Mouse (Mus musculus): ENCODE data around the gene Uqcc3. TPM values are rescaled to one million over a fixed set of nuclear protein-coding genes. Genes with fewer than 3 reads are reported as not detected.
"Not testable (repeated sequence)": the region's sequence is repeated elsewhere in the genome, so short reads cannot be mapped to it uniquely, and the experiment has no call there.

Uqcc3 gene
- total RNA-seq, 1 experiment from 2014 or later, result 59.9 TPM

DNA sequence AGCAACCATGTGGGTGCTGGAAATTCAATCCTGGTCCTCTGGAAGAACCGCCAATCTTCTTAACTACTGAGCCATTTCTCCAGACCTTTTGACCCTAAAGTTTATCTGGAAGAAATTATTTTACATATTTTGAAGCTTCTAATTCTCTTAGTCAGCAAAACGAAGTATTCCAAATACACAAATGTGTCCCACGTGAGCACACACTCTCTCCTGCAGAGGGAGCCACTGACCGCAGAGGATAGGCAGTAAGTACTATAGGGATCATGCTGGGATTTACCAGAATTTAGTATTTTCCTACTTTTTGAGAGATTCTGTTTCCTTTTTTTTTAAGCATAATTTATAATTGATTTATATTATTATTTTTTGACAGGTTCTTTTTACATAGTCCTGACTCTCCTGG lies 23.0 kb downstream of the Uqcc3 start:
- ATAC-seq (ENCODE audit: extremely low read depth, insufficient number of reproducible peaks, low FRiP score, poor library complexity, severe bottlenecking), result no peak

DNA sequence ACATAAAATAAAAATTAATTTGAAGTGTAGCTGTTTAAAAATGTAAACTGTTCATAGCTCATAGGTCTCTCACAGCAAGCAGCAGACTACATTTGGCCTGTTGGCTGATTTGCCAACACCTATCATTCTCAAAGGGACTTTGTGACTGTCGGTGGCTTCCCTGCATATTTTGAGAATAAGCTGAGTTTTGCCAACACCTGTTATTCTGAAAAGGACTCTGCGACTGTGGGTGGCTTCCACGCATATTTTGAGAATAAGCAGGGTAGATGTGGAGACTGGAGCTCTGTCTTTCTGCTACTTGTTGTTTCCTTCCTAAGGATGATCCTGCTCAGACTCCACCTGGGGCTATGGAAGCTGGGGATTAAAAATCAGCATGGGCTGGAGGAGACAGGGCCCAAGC lies 27.6 kb downstream of the Uqcc3 start:
- no peak for ATAC-seq (ENCODE audit: extremely low read depth, insufficient number of reproducible peaks, low FRiP score, poor library complexity, severe bottlenecking)

DNA sequence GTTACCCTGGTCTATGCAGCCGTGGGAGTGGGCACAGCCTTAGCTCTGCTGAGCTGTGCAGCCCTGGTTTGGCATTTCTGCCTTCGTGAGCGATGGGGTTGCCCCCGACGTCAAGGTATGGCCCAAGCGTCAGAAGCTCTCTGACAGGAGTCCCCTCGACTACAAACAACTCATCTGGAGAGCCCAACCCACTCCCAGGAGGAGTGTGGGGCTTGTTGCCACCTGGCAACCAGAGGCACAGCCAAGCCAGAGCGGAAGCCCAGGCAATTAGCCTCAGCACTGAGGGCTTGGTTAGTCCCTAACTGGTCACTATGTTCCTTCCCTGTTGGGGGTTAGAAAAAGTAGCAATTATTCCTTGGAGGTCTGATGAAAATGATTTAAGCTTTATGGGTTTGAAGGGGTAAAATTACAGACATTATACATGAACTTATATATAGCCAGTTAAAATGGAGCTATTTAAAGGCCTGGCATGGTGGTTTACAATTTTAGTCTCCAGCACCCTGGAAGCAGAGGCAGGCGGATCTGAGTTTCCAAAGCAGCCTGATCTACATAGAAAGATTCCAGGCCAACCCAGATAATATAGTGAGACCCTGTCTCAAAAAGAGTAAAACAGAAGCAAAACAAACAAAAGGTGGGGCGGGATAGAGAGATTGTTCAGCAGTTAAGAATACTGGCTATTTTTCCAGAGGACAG lies 28.3 kb downstream of the Uqcc3 start:
- ATAC-seq (ENCODE audit: extremely low read depth, insufficient number of reproducible peaks, low FRiP score, poor library complexity, severe bottlenecking), result no peak

DNA sequence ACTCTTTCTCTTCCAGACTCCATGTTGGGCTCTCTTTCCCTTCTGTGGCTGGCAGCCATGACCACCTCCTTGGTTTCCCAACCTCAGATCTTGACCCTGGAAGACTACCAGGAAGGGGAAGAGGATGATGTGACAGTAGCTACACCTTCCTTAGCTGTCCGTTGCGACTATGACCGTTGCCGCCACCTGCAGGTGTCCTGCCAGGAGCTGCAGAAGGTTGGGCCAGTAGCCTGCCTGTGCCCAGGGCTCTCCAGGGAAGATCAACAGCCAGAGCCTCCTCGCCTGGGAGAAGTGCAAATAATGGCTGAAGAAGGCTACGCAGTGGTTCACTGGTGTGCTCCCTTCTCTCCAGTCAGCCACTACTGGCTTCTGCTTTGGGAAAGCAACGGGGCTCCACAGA lies 29.1 kb downstream of the Uqcc3 start:
- ATAC-seq (ENCODE audit: extremely low read depth, insufficient number of reproducible peaks, low FRiP score, poor library complexity, severe bottlenecking), result no peak

DNA sequence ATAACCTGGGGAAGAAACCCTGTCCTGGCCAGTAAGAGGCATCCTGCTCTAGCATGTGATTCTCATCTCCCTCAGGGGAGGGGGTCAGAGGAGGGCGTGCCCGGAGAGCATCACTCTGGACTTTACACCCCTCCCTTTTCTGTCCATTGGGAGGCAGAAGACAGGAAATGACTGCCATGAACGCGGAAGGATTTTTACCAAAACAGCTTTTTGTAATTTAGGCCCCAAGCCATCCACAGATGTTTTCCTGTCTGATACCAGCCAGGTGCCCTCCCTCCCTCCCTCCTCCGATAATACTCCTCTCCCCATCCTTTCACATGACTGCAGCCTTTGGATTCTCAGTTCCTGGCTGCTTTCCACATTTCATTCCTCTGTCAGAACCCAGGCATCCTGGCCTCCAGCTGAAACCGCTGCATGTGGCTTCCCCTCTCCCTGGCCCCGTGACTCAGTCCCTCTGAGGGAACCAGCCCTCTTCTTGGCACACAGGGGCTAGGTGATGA lies 30.3 kb downstream of the Uqcc3 start, which contains the start of gene Lrrn4cl:
Lrrn4cl (plus strand) TSS at position 367 of the 500 bp plus-strand sequence.
- ATAC-seq (ENCODE audit: extremely low read depth, insufficient number of reproducible peaks, low FRiP score, poor library complexity, severe bottlenecking), result no peak

DNA sequence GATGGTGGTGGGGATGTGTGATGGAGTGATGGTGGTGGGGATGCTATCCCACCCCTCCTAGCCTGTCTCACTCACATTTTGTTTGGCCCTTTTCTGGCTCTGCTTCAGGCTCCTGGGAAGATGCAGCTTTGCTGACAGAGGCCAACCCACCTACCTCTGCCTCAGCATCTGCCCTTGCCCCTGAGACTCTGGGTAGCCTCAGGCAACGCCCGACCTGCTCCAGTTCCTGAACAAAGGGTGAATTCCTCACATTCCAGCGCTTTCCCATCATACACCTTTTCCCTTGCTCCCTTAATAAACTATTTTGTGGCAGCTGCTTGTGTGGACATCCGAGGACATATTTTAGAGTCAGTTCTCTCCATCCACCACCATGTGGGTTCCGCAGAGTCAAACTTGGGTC lies 32.4 kb downstream of the Uqcc3 start:
- no peak for ATAC-seq (ENCODE audit: extremely low read depth, insufficient number of reproducible peaks, low FRiP score, poor library complexity, severe bottlenecking)

DNA sequence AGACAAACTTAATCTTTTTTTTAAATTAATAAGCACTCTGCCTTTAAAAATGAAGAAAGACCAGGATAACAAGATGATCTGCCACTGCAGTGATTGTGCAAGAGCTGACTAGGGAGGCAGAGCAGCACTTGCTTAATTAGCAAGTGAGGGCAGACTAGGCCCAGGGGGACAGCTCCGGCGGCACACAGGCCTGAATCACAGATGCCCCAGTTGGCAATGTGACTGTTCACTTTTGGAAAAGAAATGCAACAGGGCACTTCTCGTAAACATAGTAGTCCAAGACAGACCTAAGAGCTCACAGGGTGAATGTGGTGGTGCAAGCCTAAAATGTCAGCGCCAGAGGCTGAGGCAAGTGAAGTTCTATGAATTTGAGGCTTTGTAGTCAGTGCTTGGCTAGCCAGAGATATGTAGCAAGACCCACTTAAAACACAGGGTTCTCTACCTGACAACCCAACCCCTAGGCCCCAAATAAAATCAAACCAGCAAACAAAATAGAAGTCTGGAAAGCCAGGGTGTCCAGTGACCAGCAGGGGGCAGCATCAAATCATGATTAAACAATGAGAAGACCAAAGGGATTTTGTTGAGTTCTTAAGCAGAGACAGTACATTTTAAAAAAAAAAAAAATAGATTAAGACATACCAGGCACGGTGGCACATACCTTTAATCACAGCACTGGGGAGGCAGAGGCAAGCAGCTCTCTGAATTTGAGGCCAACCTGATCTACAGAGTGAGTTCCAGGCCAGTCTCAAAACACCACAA lies 36.2 kb downstream of the Uqcc3 start:
- ATAC-seq (ENCODE audit: extremely low read depth, insufficient number of reproducible peaks, low FRiP score, poor library complexity, severe bottlenecking), result peak; percentile 51; the same call in 1 of the 2 replicates

DNA sequence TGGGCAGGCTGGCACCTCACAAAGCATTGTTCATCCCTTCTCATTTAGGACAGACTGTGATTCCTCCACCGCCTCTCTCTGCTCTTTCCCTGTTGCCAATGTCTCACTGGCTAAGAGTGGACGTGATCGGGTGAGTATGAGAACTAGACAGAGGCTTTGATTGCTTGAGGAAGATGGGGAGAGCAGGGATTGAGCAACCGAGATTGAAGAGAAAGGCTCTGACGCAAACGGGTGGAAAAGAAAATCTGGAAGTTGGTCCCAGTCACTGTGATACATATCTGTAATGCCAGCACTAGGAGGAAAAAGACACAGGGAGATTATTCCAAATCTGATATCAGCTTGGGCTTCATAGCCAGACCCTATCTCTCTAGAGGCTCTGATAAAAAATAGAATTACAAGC lies 37.8 kb downstream of the Uqcc3 start:
- ATAC-seq (ENCODE audit: extremely low read depth, insufficient number of reproducible peaks, low FRiP score, poor library complexity, severe bottlenecking), result no peak

DNA sequence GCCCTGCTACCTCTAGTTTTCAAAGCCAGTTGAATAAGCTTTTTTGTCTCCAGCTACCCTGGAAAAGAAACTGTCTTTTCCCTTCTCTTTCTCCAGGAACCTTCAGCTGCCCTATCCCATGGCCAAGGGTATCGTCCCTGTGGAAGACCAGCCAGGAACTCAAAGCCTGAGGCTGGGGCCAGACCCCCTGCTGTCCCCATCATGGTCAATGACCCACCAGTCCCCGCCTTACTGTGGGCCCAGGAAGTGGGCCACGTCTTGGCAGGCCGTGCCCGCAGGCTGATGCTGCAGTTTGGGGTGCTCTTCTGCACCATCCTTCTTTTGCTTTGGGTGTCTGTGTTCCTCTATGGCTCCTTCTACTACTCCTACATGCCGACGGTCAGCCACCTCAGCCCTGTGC lies 39.7 kb downstream of the Uqcc3 start:
- no peak for ATAC-seq (ENCODE audit: extremely low read depth, insufficient number of reproducible peaks, low FRiP score, poor library complexity, severe bottlenecking)

DNA sequence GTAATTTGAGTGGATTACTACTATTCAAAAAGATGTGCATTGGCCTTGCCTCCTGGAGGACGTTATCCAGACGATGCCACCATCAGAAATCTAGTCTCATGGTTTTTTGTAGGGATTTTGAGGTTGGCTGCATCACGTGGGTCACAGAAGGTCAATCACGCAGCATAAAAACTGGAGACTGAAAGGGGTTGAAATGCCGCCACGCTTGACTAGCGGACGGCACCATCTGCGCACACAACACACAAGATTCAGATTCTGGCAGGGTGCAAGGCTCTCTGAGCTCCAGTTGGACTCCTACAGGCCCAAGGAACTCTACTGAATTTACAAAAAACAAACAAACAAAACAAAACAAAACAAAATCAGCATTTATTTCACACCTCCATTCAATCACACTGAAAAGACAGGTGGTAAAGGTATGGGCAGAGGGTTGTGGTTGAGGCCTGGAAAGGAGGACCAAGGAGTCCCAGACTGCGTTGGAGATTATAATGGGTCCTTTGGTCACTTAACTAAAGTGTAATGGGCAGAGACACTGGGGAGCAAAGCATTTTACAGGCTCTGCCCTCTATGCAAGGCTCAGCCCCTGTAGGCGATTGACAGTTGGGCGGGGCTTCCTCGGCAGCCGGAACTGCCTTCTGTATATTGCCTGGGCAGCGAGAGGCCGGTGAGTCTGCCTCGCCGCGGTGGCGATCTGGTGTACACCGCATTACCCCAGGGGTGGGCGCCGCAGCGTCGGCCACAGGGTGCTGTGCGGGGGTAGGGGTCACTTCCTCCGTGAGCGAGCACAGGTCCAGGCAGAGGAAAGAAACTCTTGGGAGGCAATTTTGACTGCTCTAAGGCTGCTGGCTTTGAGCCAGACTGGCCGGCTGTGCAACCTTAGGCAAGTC lies 40.6 kb downstream of the Uqcc3 start:
- ATAC-seq (ENCODE audit: extremely low read depth, insufficient number of reproducible peaks, low FRiP score, poor library complexity, severe bottlenecking), result peak; percentile 48; the same call in 1 of the 2 replicates

DNA sequence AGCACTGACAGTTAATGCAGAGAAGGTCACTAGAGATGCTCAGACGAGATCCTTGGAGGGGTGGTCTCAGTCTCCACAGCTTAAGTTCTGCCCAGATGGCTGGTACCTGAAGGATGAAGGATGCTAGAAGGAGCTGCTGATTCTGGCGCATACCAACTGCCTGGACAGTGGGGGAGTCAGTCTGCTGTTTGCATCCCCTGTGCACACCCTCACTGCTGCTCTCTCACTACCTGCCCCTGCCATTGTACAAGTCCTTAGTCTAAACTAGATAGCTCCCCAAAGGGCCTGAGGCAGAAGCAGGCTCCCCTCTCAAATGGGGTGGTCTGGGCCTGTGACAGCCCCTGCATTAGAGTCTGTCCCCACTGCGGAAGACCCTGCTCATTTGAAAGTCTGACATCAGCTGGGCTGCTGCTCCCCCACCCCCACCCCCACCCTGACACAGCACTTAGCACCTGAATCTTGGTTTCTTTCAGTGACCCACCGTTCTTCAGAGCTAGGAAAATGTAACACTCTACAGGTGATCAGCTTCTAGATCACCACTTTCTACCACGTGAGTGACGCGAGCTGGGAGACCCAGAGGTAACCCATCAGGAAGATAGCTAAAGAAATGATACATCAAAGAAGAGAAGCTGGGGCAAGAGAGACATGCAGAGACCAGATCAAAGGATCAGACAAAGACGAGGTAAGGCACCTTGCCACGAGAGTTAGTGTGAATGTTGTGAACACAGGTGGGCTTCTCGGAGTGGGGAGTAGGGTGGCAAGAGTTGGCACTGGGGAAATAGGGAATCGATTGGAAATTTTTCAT lies 41.4 kb downstream of the Uqcc3 start, which contains the start of gene Gng3:
Gng3 (minus strand) TSS at position 92 of the 805 bp plus-strand sequence.
- no peak for ATAC-seq (ENCODE audit: extremely low read depth, insufficient number of reproducible peaks, low FRiP score, poor library complexity, severe bottlenecking)

DNA sequence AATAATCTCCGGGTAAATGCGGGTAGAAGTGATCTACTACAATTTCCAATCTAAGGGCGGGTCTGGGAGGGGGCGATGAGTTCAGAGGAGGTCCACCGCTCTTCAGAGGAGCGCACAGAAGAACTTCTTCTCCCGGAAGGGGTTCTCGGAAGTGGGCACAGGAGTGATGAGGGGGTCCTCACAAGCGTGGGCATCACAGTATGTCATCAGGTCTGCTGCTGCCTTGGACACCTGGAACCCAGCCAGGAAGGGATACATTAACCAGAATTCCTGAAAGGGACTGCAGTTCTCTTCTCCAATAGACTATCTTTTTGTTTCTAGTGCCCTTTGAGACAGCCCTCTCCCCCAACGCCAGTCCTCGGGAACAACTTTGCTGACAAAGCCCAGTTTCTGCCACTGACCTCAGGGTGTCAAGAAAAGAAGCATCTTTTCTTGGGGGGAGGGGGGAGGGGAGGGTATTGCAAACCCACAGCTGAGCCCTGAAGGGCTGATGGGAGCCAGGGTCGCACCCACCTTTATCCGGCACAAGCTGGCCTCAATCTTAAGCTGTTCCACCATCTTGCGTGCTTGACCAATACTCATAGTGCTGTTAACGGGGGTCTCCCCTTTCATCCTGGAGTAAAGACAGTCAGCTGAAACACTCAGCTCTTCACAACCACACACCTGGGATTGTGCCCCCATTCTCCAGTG lies 42.5 kb downstream of the Uqcc3 start:
- no peak for ATAC-seq (ENCODE audit: extremely low read depth, insufficient number of reproducible peaks, low FRiP score, poor library complexity, severe bottlenecking)

DNA sequence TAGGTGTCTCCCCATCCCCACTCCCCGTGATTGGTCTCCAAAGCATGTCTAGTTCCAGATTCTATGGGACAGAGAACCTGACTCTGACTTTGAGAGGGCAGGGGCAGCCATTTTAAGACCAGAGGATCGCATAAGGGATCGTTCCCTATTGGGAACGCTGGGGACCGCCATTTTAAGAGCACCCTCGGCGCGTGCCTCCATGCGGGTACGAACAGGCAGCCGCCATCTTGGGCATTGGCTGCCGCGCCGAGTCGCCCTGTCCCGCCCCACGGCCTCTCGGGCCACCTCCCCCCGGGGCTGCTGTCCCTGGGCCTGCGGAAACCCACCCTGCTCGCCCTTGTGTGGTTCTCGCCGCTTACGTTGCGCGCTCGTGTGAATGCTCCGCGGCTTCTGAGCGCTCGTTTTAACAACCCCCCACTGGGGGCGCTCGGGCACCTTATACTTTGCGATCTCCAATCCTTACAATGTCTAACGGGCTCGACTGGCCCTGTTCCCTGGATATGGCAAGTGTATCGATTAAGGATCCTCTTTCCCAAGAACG lies 43.4 kb downstream of the Uqcc3 start, which contains the start of gene Bscl2:
Bscl2 (plus strand) TSS at position 217 of the 541 bp plus-strand sequence.
- ATAC-seq (ENCODE audit: extremely low read depth, insufficient number of reproducible peaks, low FRiP score, poor library complexity, severe bottlenecking), result peak; percentile 67

DNA sequence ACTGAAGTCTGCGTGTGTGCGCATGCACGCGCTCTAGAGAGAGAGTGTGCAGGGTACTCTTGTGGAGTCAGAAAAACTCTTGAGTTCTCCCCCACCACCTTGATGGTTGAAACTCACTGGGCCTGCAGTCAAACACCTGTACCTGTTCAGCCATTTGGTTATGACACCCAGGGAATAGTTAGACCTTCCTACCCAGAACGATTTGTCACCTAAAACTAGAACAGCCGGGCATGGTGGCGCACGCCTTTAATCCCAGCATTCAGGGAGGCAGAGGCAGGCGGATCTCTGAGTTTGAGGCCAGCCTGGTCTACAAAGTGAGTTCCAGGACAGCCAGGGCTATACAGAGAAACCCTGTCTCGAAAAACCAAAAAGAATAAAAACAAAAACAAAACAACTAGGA lies 44.4 kb downstream of the Uqcc3 start:
- not testable (repeated sequence) for ATAC-seq (ENCODE audit: extremely low read depth, insufficient number of reproducible peaks, low FRiP score, poor library complexity, severe bottlenecking)

DNA sequence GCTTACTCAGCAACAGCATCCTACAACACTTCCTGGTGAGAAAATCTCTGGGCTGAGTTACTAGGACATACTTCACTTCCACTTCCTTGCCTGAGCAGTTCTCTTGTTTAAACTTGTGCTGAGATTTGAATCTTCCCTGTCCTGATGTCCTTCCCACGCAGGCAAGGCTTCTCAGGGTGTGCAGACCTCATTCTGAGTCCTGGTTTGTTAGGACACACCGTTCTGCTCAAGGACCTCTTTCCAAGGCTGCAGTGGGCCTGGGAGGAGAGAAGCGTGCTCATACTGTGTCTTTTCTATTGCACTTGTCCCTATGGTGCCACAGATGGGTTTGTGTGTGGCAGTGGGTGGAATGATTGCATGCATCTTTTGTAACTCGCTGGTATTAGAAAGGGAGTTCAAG lies 47.8 kb downstream of the Uqcc3 start:
- no peak for ATAC-seq (ENCODE audit: extremely low read depth, insufficient number of reproducible peaks, low FRiP score, poor library complexity, severe bottlenecking)

DNA sequence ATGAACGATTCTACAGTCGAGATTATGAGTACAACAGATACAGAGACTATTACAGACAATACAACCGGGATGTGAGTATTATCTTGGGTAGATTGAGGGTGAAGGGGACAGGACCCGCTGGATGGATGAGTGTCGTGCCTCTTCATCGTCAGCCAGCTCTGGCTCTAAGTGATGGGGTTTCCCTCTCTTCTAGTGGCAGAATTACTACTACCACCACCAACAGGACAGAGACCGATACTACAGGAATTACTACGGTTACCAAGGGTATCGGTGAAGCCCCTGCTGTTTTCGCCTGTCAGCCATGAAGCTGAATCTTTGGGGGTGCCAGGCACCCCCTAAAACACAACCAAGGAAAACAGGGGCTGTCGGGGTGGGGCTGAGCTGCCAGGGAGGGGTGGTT lies 49.5 kb downstream of the Uqcc3 start:
- ATAC-seq (ENCODE audit: extremely low read depth, insufficient number of reproducible peaks, low FRiP score, poor library complexity, severe bottlenecking), result no peak

DNA sequence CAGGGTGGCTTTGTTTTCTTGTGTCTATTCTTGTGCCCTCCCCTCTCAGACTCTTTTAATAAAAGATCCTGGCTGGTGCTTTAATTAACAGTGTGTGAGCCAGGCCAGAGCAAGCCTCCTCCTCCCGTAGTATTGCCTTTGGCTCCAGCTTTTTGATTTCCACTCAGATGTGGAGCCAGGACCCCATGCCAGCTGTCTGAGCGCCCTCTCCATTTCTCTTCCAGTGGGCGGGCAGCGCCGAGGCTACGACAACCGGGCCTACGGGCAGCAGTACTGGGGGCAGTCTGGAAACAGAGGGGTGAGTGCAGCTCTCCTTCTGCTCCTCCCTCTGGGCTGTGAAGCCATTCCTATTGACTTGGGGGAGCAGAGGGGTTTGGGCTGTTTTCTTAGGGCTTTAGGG lies 50.1 kb downstream of the Uqcc3 start:
- ATAC-seq (ENCODE audit: extremely low read depth, insufficient number of reproducible peaks, low FRiP score, poor library complexity, severe bottlenecking), result no peak

All from neutrophil, adult 5-6 weeks (primary cell).